Mouse (Mus musculus): ENCODE data around the gene Cfap70. TPM values are rescaled to one million over a fixed set of nuclear protein-coding genes. Genes with fewer than 3 reads are reported as not detected.

Gene Cfap70
- total RNA-seq (2021), result 1 to 10 TPM; 1.1 to 1.7 TPM

GRCm38 (mm10) chr14:20451765-20452331 lies at the start of gene Cfap70:
Gene Cfap70 (minus strand): TSS chr14:20452226.
- intact Hi-C loops (cut with DNase I), result no loop called here
- DNase-seq (ENCODE audit: low spot score in 2 of 2), result peak; percentile 52 to 76

DNA sequence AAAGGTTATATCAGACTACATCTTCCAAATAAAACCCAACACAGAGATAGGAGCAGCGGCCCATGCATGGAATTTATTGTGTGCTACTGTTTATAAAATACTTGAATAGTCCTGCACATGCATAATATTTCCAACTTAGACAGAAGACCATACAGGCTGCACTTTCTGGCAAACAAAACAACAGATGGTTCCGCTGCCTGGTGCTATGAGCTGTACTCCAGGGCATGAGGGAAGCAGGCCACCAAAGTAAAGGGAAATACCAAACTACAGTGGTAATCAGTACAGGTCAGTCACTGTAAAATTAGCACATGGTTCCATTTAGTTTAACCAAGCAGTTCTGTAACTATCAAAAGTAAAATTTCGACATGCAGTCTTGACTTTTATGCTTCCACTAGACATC lies 48.0 kb upstream of the Cfap70 start:
- intact Hi-C loops (cut with DNase I), result no loop called here
- no peak for DNase-seq (ENCODE audit: low spot score in 2 of 2)

DNA sequence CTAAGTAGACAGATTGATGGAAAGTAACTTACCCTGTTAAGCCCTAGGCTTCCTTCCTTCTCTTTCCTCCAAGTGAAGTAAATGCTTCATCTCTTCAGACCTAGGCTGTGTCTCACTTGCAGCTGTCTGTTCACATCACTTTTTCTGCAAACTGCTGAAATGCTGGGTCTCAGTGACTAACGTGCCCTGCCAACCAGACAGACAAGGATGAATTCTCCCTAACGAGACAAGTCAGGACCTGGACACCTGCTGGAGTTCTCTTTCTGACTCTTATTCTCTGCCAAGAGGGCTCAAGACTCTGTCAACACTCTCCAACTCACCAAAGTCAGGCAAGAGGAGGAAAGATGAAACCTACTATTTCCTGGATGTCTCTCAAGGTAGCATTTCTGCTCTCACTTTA lies 44.6 kb upstream of the Cfap70 start, which contains the start of gene Mss51:
Gene Mss51, minus strand, starts transcription at position 299 of the 400 bp plus-strand sequence.
- intact Hi-C loops (cut with DNase I), result no loop called here
- no peak for DNase-seq (ENCODE audit: low spot score in 2 of 2)

DNA sequence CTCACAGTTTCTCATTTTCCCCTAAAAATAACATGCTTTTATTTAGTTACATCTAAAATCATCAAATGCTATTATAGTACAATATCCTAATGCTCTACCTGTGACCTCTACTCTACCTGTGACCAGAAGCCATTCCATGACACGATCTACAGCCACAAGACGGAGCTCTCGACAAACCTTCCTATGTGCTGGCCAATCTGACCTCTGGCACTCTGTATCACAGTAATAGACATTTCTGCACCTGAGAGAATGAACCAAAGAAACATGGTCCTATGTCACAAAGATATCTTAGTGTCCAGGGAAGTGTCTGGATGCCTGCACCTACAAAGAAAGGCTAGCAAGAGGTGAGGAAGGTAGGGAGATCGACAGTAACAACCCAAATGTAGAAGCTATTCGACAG lies 34.0 kb upstream of the Cfap70 start:
- DNase-seq (ENCODE audit: low spot score in 2 of 2), result no peak
- intact Hi-C loops (cut with DNase I), result no loop called here

- DNase-seq (ENCODE audit: low spot score in 2 of 2), result no peak
- intact Hi-C loops (cut with DNase I), result no loop called here
These were observed 30.2 kb upstream of the Cfap70 start for GRCm38 (mm10) chr14:20482051-20482751.

DNA sequence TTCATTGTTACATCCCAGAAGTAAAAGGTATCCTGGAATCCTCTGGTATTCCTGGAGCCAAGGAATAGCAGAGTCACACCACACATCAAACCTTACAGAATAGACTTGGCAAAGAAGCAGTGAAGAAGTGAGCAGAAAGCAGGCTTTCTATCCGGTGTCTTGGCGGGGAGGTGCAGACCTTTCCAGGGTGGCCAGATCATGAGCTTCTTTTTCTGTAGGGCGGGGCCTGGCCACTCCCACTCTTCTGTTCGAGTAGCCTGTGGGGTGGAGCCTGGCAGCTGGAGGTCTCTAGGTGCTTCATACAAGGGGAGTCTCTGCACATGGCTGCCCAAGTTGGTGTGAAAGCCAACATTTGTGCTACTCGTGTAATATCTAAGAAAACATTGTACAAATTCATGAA lies 29.2 kb upstream of the Cfap70 start:
- intact Hi-C loops (cut with DNase I), result no loop called here
- DNase-seq (ENCODE audit: low spot score in 2 of 2), result no peak

- DNase-seq (ENCODE audit: low spot score in 2 of 2), result no peak
- intact Hi-C loops (cut with DNase I), result no loop called here
These were observed 28.2 kb upstream of the Cfap70 start for GRCm38 (mm10) chr14:20480195-20480579.

DNA sequence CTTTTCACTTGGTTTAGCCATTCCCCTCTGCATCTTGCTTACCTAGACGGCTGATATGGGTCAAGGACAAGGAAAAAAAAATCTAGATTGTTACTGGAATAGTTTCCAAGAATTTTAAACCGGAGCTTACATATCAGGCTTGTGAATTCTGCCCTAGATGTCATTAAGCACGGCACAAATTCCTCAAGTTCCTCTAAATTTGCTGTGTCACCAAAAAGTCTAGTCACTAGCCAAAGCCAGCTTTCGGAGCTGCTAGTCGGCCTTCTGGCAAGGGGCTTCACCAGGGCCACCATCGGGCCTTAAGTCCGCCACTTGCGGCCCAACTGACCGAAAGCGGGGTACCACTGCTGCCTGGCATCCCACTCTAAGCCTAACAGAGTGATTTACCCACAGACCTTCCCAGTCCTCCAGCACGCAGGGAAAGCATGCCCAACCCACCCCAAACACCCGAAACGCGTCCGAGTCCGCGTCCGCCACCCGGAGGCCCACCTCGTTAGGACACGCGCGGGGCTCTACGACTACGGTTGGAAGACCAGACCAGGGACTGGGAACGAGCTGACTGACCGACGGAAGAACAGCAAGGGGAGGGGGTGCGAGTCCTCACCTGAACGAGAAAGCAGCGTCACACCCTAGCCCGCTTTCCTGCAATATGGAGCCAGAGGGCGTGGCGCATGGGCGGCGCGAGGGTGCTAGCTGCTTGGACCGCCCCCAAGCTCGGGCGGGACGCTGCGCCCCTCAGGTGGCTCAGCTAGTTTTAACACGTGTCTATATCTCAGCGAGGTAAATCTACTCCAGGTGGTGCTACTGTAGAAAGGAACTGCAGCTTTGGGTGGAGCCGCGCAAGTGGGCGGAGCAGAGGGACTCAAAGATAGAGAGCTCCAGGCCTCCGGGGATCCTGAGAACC lies 27.5 kb upstream of the Cfap70 start, which contains the start of gene Anxa7:
Gene Anxa7, minus strand, starts transcription at position 843 of the 904 bp plus-strand sequence.
- intact Hi-C loops (cut with DNase I), result no loop called here
- DNase-seq (ENCODE audit: low spot score in 2 of 2), result peak; percentile 76 to 79

- intact Hi-C loops (cut with DNase I), result no loop called here
These were observed 26.8 kb upstream of the Cfap70 start for GRCm38 (mm10) chr14:20478801-20479200.

GRCm38 (mm10) chr14:20478385-20478784 lies 26.4 kb upstream of the Cfap70 start:
- no peak for DNase-seq (ENCODE audit: low spot score in 2 of 2)
- intact Hi-C loops (cut with DNase I), result no loop called here

More at GRCm38 (mm10) chr14:20478801-20479200, 26.8 kb upstream of the Cfap70 start:
- peak in 1 of 2 experiments; percentile 32 for DNase-seq (ENCODE audit: low spot score in 2 of 2)

DNA sequence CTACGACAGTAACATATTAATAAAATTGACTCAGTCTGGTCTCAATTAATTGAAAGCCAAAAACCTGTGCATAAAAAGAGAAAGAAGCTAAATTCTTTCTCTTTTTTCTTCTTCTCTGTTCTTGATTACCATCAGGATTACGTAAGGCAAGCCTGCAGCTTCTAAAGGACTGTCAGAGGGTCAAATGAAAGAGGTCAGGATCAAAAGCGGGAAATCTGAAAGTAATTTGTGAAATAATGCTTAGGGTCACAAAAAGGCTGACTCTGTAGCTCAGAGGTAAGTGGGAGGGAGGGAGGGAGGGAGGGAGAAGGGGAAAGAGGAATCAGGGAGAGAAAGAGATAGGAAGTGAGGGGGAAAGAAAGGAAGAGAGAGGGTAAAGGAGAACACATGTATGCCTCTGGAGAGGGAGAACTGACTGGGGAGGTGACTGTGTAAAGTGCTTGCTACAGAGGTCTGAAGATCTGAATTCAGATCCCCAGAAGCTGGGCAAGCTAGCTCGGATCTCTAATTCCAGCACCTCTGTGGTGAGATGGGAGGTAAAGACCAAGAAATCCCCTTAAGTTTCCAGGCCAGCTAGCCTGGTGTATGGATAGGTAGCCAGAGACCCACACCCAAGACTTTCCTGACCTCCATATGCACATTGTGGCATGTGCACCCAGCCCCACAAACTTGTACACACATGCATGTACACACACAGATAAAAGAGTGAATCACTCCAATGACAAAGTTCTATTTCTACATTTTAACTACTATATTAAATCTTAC lies 25.4 kb upstream of the Cfap70 start:
- no peak for DNase-seq (ENCODE audit: low spot score in 2 of 2)
- intact Hi-C loops (cut with DNase I), result no loop called here

DNA sequence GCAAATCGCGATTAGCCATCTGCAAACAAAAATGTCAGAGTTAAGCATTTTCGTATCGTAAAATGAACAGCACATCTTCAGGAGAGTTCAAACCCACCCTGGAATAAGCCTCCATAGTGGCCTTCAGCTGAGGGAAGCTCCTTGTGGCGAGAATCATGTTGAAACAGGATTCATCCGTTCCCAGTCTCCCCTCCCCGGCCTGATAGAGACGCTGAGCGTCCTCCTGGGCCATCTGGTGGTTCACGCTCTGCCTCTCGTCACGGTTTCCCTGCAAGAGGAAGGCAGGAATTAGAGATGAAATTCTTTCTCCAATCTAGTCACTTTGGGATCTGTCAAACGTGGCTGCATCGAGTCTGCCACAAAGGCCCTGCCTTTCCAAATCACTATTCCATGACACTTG lies 8.2 kb upstream of the Cfap70 start:
- intact Hi-C loops (cut with DNase I), result no loop called here
- no peak for DNase-seq (ENCODE audit: low spot score in 2 of 2)

DNA sequence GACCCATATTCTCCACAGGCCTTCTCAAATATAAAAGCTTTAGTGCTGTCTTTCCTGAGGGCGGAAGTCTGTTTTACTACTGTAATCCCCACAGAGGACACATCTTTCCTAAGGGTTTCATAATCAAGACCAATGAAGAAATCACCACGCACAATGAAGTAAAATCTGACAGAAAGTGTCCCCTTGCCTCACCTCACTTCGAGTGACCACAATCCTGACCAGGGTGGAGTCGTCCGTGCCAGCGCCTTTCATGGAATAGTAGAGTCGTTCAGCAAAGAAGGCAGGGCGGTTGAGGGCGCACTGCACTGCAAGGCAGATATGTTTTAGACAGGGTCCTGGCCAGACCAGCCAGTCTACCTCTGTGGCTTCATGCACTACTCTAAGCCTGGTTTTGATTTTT lies 6.4 kb upstream of the Cfap70 start:
- intact Hi-C loops (cut with DNase I), result no loop called here
- DNase-seq (ENCODE audit: low spot score in 2 of 2), result no peak

DNA sequence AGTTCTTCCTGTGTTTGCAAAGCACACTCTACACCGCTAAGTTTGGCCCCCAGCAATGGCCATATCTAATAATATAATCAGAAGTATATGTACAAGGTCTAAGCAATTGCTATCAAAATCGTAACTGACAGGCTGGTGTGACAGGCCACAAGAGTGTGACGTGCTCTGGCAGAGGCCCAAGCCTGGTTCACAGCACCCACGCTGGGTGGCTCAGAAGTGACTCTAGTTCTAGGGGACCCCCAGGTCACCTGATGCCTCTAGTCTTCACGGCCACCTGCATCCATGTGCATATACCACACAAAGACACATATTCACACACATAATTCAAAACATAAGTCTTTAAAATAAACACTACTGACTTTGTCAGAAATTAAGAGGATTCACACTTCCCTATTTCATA lies 903 bp upstream of the Cfap70 start:
- DNase-seq (ENCODE audit: low spot score in 2 of 2), result no peak
- intact Hi-C loops (cut with DNase I), result no loop called here

DNA sequence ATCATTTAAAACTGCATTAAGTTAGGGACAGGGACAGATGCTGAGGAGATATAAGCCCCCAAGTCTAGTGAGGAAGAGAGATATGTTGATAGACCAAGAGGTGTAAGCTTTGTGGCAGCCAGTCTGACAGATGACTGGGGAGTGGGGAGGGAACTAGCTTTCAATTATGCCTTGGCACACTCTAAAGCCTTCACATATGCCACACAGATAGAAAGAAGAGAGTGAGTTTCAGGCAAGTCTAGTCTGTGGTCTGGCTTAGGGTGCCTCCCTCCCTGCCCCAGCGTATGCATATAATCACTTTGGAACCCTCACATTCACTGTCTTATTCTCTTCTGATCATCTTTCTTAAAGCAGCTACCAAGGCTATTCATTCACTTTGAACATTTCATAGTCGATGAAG lies 724 bp downstream of the Cfap70 start:
- intact Hi-C loops (cut with DNase I), result no loop called here
- peak in 1 of 2 experiments; percentile 11 for DNase-seq (ENCODE audit: low spot score in 2 of 2)

- intact Hi-C loops (cut with DNase I), result loop anchor here (5.0 kb wide), 1 partner anchor 45 kb away; no protein-coding TSS in a partner anchor
- DNase-seq (ENCODE audit: low spot score in 2 of 2), result peak; percentile 34 to 67
These were observed 4.8 kb downstream of the Cfap70 start for GRCm38 (mm10) chr14:20447209-20447608.

DNA sequence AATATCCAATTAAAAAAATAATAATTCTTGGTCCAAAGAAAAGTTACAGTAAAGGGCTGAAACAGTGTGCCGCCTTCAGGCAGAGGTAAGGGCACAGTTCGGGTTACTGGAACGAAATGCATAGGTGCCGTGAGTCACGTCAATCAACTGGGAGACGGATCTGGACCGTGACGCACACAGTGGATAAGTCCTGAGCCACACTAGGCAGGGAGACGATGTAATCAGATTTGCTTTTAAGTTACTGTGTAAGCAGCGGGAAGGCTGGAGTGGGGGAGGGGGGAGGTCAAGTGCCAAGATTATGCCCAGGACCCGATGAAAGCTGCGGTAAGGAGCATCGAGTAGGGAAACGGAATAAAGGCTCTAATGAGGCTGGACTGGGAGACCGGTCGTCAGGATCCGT lies 9.8 kb downstream of the Cfap70 start:
- intact Hi-C loops (cut with DNase I), result no loop called here
- no peak for DNase-seq (ENCODE audit: low spot score in 2 of 2)

DNA sequence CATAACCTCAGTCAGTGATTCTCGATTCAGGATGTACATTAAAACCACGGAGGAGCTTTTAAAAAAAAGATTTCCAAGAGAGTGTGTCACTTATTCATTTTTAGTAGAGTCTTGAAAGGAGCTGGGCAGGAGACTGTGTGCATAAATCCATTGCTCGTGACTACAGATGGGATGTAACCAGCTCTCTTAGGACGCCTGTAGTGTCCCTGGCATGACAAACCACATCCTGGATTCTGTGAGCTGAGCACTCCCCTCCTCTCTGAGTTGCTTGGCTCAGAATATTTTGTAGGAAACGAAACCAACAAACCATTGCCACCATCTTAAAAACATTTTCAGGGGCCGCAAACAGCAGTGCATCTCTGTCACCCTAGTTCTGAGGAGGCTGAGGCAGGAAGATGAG lies 15.1 kb downstream of the Cfap70 start:
- peak in 1 of 2 experiments; percentile 10 for DNase-seq (ENCODE audit: low spot score in 2 of 2)
- intact Hi-C loops (cut with DNase I), result no loop called here

DNA sequence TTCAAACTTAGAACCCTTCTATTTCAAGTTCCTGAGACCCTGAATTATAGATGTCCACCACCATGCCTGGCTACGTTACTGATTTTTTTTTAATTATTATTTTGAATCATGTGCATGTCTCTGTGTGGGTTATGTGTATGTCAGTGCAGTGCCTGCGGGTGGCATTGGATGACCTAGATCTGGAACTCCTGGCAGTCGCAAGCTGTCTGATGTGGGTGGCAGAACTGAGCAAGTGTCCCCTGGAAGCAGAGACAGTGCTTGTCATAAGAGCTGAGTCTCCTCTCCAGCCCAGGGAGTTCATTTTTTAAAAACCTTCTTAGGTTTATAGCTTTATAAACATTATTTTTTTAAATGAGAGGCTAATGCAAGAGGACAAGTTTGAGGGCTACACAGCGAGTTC lies 19.6 kb downstream of the Cfap70 start:
- intact Hi-C loops (cut with DNase I), result no loop called here
- peak in 1 of 2 experiments; percentile 43 for DNase-seq (ENCODE audit: low spot score in 2 of 2)

DNA sequence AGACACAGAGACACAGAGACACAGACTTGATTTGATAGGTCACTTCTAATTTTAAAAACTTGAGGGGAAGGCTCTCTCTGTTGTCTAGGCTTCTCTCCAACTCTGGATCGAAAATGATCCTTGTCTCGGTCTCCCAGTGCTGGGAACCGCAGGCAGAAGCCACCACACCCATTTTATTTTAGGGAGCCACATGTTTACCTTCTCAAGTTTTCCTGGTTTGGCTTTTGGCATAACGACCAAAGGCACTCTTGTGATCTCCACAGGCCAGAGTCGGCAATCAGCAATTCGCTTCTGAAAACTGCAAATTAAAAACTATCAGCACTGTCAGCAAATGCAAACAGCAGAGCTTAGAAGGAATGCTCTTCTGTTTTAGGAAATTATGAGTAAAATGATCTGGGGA lies 20.3 kb downstream of the Cfap70 start:
- no peak for DNase-seq (ENCODE audit: low spot score in 2 of 2)
- intact Hi-C loops (cut with DNase I), result no loop called here
